Mouse (Mus musculus): ENCODE results near the gene Cpt1a.

GRCm38 (mm10) chr19:3419251-3419650 is 97.1 kb downstream of the Cpt1a start:
- no peak for TF ChIP-seq POLR2A (IDR thresholded peaks at IDR 0.05; ENCODE audit: control insufficient read depth, extremely low read depth, insufficient read depth, low read length, poor library complexity)
- no peak for TF ChIP-seq CTCF (IDR thresholded peaks at IDR 0.05; ENCODE audit: borderline replicate concordance, control insufficient read depth, extremely low read depth, insufficient read depth, low read length, poor library complexity)
